Mouse (Mus musculus): Measurements from ENCODE around the gene Ddx19a. TPM values are rescaled to one million over a fixed set of nuclear protein-coding genes. Genes with fewer than 3 reads are reported as not detected.
"Not testable (repeated sequence)": the region's sequence is repeated elsewhere in the genome, so short reads cannot be mapped to it uniquely, and the experiment has no call there.

The Ddx19a gene
- polyA plus RNA-seq, 1 experiment = 29.4 TPM

- TF ChIP-seq CTCF (IDR thresholded peaks at IDR 0.05; ENCODE audit: borderline replicate concordance, insufficient read depth, low read depth, low read length) (no peak), POLR2A (IDR thresholded peaks at IDR 0.05; ENCODE audit: borderline replicate concordance, insufficient read depth, low read length) (no peak)
- no peaks in the 10 kb centered on the region for H3K4me1 ChIP-seq (ENCODE audit: control insufficient read depth, insufficient read depth, low read length)
- no peaks in the 10 kb centered on the region for H3K27me3 ChIP-seq (ENCODE audit: control insufficient read depth, insufficient read depth, low read length)
- no peak overlapping the region for H3K4me3 ChIP-seq (replicated peaks; ENCODE audit: insufficient read depth, low read depth, low read length)
- H3K27ac ChIP-seq (ENCODE audit: insufficient read depth, low read length) = no peak overlapping the region
- WGBS = 83% methylated on average over 8 of the region's 8 CpGs
- no peak for DNase-seq
These were observed 9.5 kb downstream of the Ddx19a start for GRCm38 (mm10) chr8:110987805-110988744.

- Histone ChIP-seq H3K4me1 (ENCODE audit: control insufficient read depth, insufficient read depth, low read length) (peaks cover 4% of the 10 kb centered on the region), H3K4me3 (replicated peaks; ENCODE audit: insufficient read depth, low read depth, low read length) (no peak overlapping the region), H3K27ac (ENCODE audit: insufficient read depth, low read length) (no peak overlapping the region), H3K27me3 (ENCODE audit: control insufficient read depth, insufficient read depth, low read length) (no peaks in the 10 kb centered on the region; the same call in 1 of the 2 replicates)
- DNase-seq = no peak
- TF ChIP-seq CTCF (IDR thresholded peaks at IDR 0.05; ENCODE audit: borderline replicate concordance, insufficient read depth, low read depth, low read length) (no peak), POLR2A (IDR thresholded peaks at IDR 0.05; ENCODE audit: borderline replicate concordance, insufficient read depth, low read length) (no peak)
- 90% methylated on average over 2 of the region's 2 CpGs for WGBS
These were observed 16.3 kb downstream of the Ddx19a start for GRCm38 (mm10) chr8:110981304-110981703.

GRCm38 (mm10) chr8:110977987-110978386 is 19.6 kb downstream of the Ddx19a start:
- DNase-seq; H3K27ac ChIP-seq (ENCODE audit: insufficient read depth, low read length); H3K4me1 ChIP-seq (ENCODE audit: control insufficient read depth, insufficient read depth, low read length); H3K27me3 ChIP-seq (ENCODE audit: control insufficient read depth, insufficient read depth, low read length); H3K4me3 ChIP-seq (replicated peaks; ENCODE audit: insufficient read depth, low read depth, low read length): not testable (repeated sequence)
- WGBS = 59% methylated on average over 2 of the region's 2 CpGs

GRCm38 (mm10) chr8:110976532-110976931 is 21.1 kb downstream of the Ddx19a start:
- peak overlapping the region; percentile 5; the same call in 1 of the 2 replicates for H3K27ac ChIP-seq (ENCODE audit: insufficient read depth, low read length)
- WGBS = 88% methylated on average over 8 of the region's 8 CpGs
- DNase-seq = peak in 1 of 2 experiments; percentile 34
- H3K27me3 ChIP-seq (ENCODE audit: control insufficient read depth, insufficient read depth, low read length); H3K4me3 ChIP-seq (replicated peaks; ENCODE audit: insufficient read depth, low read depth, low read length); H3K4me1 ChIP-seq (ENCODE audit: control insufficient read depth, insufficient read depth, low read length): not testable (repeated sequence)

GRCm38 (mm10) chr8:110969910-110970770 is 27.5 kb downstream of the Ddx19a start:
- no peak for TF ChIP-seq POLR2A (IDR thresholded peaks at IDR 0.05; ENCODE audit: borderline replicate concordance, insufficient read depth, low read length)
- no peak for TF ChIP-seq CTCF (IDR thresholded peaks at IDR 0.05; ENCODE audit: borderline replicate concordance, insufficient read depth, low read depth, low read length)
- 0 out of 2 replicates have a peak overlapping the region, but pooled peaks have one; percentile 0 for H3K27ac ChIP-seq (ENCODE audit: insufficient read depth, low read length)
- H3K4me3 ChIP-seq (replicated peaks; ENCODE audit: insufficient read depth, low read depth, low read length) = peak overlapping the region; percentile 25
- DNase-seq = peak; percentile 66 to 70
- WGBS = 39% methylated on average over 45 of the region's 45 CpGs
- no peaks in the 10 kb centered on the region for H3K27me3 ChIP-seq (ENCODE audit: control insufficient read depth, insufficient read depth, low read length)
- H3K4me1 ChIP-seq (ENCODE audit: control insufficient read depth, insufficient read depth, low read length) = peaks cover 17% of the 10 kb centered on the region

- Histone ChIP-seq H3K27ac (ENCODE audit: insufficient read depth, low read length) (no peak overlapping the region), H3K4me3 (replicated peaks; ENCODE audit: insufficient read depth, low read depth, low read length) (no peak overlapping the region), H3K4me1 (ENCODE audit: control insufficient read depth, insufficient read depth, low read length) (peaks cover 22% of the 10 kb centered on the region), H3K27me3 (ENCODE audit: control insufficient read depth, insufficient read depth, low read length) (no peaks in the 10 kb centered on the region)
- WGBS = 5% methylated on average over 9 of the region's 9 CpGs
- peak; percentile 76 to 90 for DNase-seq
- TF ChIP-seq POLR2A (IDR thresholded peaks at IDR 0.05; ENCODE audit: borderline replicate concordance, insufficient read depth, low read length) = no peak
- TF ChIP-seq CTCF (IDR thresholded peaks at IDR 0.05; ENCODE audit: borderline replicate concordance, insufficient read depth, low read depth, low read length) = no peak
These were observed 30.3 kb downstream of the Ddx19a start for GRCm38 (mm10) chr8:110967326-110967725.

GRCm38 (mm10) chr8:110966586-110966985 is 31.0 kb downstream of the Ddx19a start:
- TF ChIP-seq CTCF (IDR thresholded peaks at IDR 0.05; ENCODE audit: borderline replicate concordance, insufficient read depth, low read depth, low read length) (no peak), POLR2A (IDR thresholded peaks at IDR 0.05; ENCODE audit: borderline replicate concordance, insufficient read depth, low read length) (no peak)
- no peaks in the 10 kb centered on the region for H3K27me3 ChIP-seq (ENCODE audit: control insufficient read depth, insufficient read depth, low read length)
- peak in 1 of 2 experiments; percentile 36 for DNase-seq
- 61% methylated on average over 8 of the region's 8 CpGs for WGBS
- peak overlapping the region; percentile 40 for H3K27ac ChIP-seq (ENCODE audit: insufficient read depth, low read length)
- H3K4me3 ChIP-seq (replicated peaks; ENCODE audit: insufficient read depth, low read depth, low read length) = no peak overlapping the region
- peaks cover 28% of the 10 kb centered on the region for H3K4me1 ChIP-seq (ENCODE audit: control insufficient read depth, insufficient read depth, low read length)

Data from cerebellum, adult 2 months (tissue).